In genomic region chr1:194814187-194814586, GRCm38 (mm10) we compare ENCODE assay signal across 26 mouse cellular contexts.
"Had no signal": no experiment of that assay in that cellular context is flagged by ENCODE, and none has a peak within 500 bp of the region (broad histone marks: within the 10 kb centered on the region; RNA-seq: fewer than 3 reads in every experiment).

No protein-coding gene starts in this region.

- H3K4me1 ChIP-seq: hindbrain, embryonic 13.5 days; intestine, embryonic 15.5 days; limb, embryonic 13.5 days; limb, embryonic 15.5 days had no signal

- H3K27me3 ChIP-seq: heart, embryonic 12.5 days; heart, embryonic 15.5 days; hindbrain, embryonic 13.5 days; hindbrain, embryonic 15.5 days; intestine, embryonic 15.5 days; kidney, embryonic 15.5 days; limb, embryonic 15.5 days; liver, embryonic 15.5 days had no signal

- H3K4me3 ChIP-seq: gastrocnemius, adult 2 months; heart, embryonic 12.5 days; heart, embryonic 15.5 days; hindbrain, embryonic 13.5 days; hindbrain, embryonic 15.5 days; intestine, embryonic 15.5 days; kidney, embryonic 15.5 days; limb, embryonic 13.5 days; limb, embryonic 15.5 days; liver, embryonic 15.5 days had no signal

- DNase-seq: gastrocnemius, adult 2 months; gastrocnemius, postnatal 14 days; gastrocnemius, postnatal 36 days; heart, adult 18-20 months; heart, postnatal 14 days; heart, postnatal 36 days; kidney, adult 11 months; kidney, adult 2 months; kidney, adult 9 months; kidney, postnatal 14 days; kidney, postnatal 36 days; layer of hippocampus, adult 9-11 months; layer of hippocampus, postnatal 36 days; left cerebral cortex, postnatal 4 days; lung, adult 18-20 months had no signal

- H3K9ac ChIP-seq: heart, embryonic 12.5 days; heart, embryonic 15.5 days; hindbrain, embryonic 13.5 days; hindbrain, embryonic 15.5 days; intestine, embryonic 15.5 days; kidney, embryonic 15.5 days; limb, embryonic 13.5 days; limb, embryonic 15.5 days; liver, embryonic 15.5 days had no signal

- H3K4me2 ChIP-seq: heart, embryonic 12.5 days; heart, embryonic 15.5 days; hindbrain, embryonic 13.5 days; hindbrain, embryonic 15.5 days; intestine, embryonic 15.5 days; kidney, embryonic 15.5 days; limb, embryonic 13.5 days; limb, embryonic 15.5 days; liver, embryonic 15.5 days had no signal

- H3K9me3 ChIP-seq: heart, embryonic 12.5 days; heart, embryonic 15.5 days; hindbrain, embryonic 13.5 days; hindbrain, embryonic 15.5 days; intestine, embryonic 15.5 days; kidney, embryonic 15.5 days; limb, embryonic 13.5 days; limb, embryonic 15.5 days; liver, embryonic 15.5 days had no signal

- ATAC-seq: hindbrain, postnatal 0 days; intestine, embryonic 15.5 days had no signal

- H3K36me3 ChIP-seq: limb, embryonic 13.5 days; liver, embryonic 15.5 days had no signal

- H3K27ac ChIP-seq: gastrocnemius, adult 2 months; hindbrain, embryonic 13.5 days; hindbrain, embryonic 15.5 days; hindbrain, postnatal 0 days; intestine, embryonic 15.5 days; kidney, embryonic 15.5 days; kidney, postnatal 0 days; limb, embryonic 13.5 days; limb, embryonic 15.5 days; liver, embryonic 15.5 days had no signal
